Mouse (Mus musculus) ovary, postnatal 14 days (tissue): ENCODE data around the gene 9130204L05Rik.

Experiments
- DNase-seq: peaks from one replicate; pipeline ENCODE4 v3.0.0; 2022; ENCODE audit warnings: low spot score

9130204L05Rik gene

GRCm38 (mm10) chr3:91090703-91091102 lies at the start of gene 9130204L05Rik:
TSS of gene 9130204L05Rik (minus strand) at chr3:91090803.
- DNase-seq: no peak

- no peak for DNase-seq
Measured at GRCm38 (mm10) chr3:91108696-91109095, 18.1 kb upstream of the 9130204L05Rik start.

GRCm38 (mm10) chr3:91059211-91059610 lies 31.4 kb downstream of the 9130204L05Rik start:
- no peak for DNase-seq

GRCm38 (mm10) chr3:91052654-91053053 lies 37.9 kb downstream of the 9130204L05Rik start:
- DNase-seq: no peak
